Comparison of ENCODE assay signal across 15 mouse cellular contexts in the genomic region with DNA sequence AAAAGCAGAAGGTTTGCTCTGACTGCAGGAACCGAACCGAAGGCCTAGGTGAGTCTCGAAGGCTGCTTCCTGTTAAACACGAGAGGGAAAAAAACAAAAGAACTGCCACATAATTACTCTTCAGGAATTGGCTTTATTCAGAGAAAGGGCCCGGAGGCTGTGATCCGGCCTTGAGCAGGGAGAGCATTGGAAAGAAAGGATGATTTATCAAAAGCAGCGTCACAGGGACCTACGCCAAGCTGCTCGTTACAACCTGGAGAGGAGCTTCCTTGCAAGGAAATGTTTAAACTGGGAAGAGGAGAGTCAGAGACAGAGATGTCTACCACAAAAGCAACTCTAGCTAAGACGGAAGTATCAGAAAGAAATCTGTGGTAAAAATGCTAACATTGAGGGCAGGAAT. TPM values are rescaled to one million over a fixed set of nuclear protein-coding genes. Genes with fewer than 3 reads are reported as not detected.
"Had no signal": no experiment of that assay in that cellular context is flagged by ENCODE, and none has a peak within 500 bp of the region (broad histone marks: within the 10 kb centered on the region; RNA-seq: fewer than 3 reads in every experiment).

No protein-coding gene starts in this region.

- H3K27ac ChIP-seq: layer of hippocampus, adult 2 months; liver, embryonic 13.5 days; midbrain, embryonic 13.5 days; stomach, embryonic 15.5 days had no signal

- H3K9me3 ChIP-seq: midbrain, embryonic 13.5 days; stomach, embryonic 15.5 days had no signal

- H3K4me1 ChIP-seq: midbrain, embryonic 13.5 days; stomach, embryonic 15.5 days had no signal

- H3K4me2 ChIP-seq: liver, embryonic 13.5 days; midbrain, embryonic 13.5 days; stomach, embryonic 15.5 days had no signal

- ATAC-seq: liver, postnatal 0 days; midbrain, embryonic 13.5 days had no signal

- H3K36me3 ChIP-seq: liver, embryonic 13.5 days; midbrain, embryonic 13.5 days; stomach, embryonic 15.5 days had no signal

- DNase-seq: kidney, postnatal 10 days; kidney, postnatal 4 days; liver; liver, embryonic 13.5 days; liver, postnatal 0 days; right cerebral cortex, postnatal 14 days; thymus, adult 2 months; thymus, postnatal 36 days had no signal

- H3K27me3 ChIP-seq: liver, embryonic 13.5 days; midbrain, embryonic 13.5 days; stomach, embryonic 15.5 days had no signal

- H3K9ac ChIP-seq: liver, embryonic 13.5 days; liver, postnatal 0 days; midbrain, embryonic 13.5 days; stomach, embryonic 15.5 days had no signal

- H3K4me3 ChIP-seq: layer of hippocampus, adult 2 months; liver, embryonic 13.5 days; midbrain, embryonic 13.5 days; stomach, embryonic 15.5 days had no signal

RNA-seq across cellular contexts. Expression of gene Akr1b7, which starts 4.7 kb away (rescaled TPM):
- total RNA-seq: layer of hippocampus, adult 2 months; layer of hippocampus, postnatal 10 days; left cerebral cortex, postnatal 10 days; megakaryocyte progenitor cell, adult 5-6 weeks; midbrain, postnatal 0 days had no signal
- polyA plus RNA-seq: midbrain, embryonic 13.5 days had no signal
